Mouse (Mus musculus) bone marrow macrophage, adult 2 months (primary cell): ENCODE results near the gene Lcn5.

ENCODE experiments used
- CTCF ChIP-seq: IDR thresholded peaks from 2 replicates; pipeline ENCODE4 v1.5.1; 2012; ENCODE audit warnings: low read depth, mild to moderate bottlenecking, low read length, moderate library complexity
- POLR2A ChIP-seq: IDR thresholded peaks from 2 replicates; pipeline ENCODE4 v1.6.1; 2012; ENCODE audit warnings: mild to moderate bottlenecking, low read depth, low read length, borderline replicate concordance

GRCm38 (mm10) chr2:25663511-25663910, 5.8 kb downstream of the Lcn5 start:
- no peak for TF ChIP-seq POLR2A
- TF ChIP-seq CTCF = peak; percentile 49; the same call in 1 of the 2 replicates
